In the genomic region with DNA sequence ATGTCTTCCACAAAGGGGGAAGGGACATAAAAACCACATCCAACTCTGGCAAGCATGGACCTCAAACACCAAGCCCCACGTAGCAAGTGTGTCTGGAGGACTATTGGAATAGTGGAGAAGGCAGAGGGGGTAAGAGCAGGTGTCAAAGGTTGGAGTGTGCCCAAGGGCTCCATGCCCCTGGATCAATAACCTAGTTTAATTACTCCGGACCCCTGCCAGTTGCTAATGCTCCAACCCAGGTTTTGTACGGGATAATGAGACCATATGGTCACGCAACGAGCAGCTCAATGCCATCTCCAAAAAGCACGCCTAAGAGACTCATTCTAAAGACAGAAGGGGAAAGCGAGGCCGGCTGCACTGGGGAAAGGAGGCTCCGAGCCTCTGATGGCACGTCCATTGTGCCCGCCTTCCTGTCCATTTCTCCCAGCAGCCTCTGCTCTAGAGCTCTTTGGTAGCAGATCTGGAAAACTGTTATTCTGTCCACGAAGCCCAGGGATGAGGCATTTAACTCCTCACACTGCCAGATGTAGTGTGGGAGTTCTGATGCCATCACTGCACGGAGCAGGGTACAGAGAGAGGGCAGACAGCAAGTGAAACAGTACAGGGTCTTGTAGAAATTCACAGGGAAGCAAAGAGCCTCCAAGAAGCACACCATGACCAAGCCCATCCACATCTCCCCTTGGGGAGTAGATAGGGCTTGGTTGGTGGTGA, we compare ENCODE assay signal across 18 mouse cellular contexts.
DNase-seq lines count a peak whose midpoint lies in the region; ATAC-seq and TF ChIP-seq lines count a peak whose summit lies in the region.
"Had no signal": no experiment of that assay in that cellular context is flagged by ENCODE, and none has a peak within 500 bp of the region (broad histone marks: within the 10 kb centered on the region; RNA-seq: fewer than 3 reads in every experiment).

No protein-coding gene starts in this region.

- TF ChIP-seq POLR2A in lung, adult 2 months (IDR thresholded peaks at IDR 0.05; ENCODE audit: borderline replicate concordance, extremely low read depth, low read depth, low read length): no peak

- peak; percentile 38 for DNase-seq in cerebellum, adult 11 months
- DNase-seq in frontal cortex, postnatal 25 days (ENCODE audit: low spot score in 2 of 2): no peak
- DNase-seq in layer of hippocampus, postnatal 14 days (ENCODE audit: low spot score in 2 of 2): peak; percentile 46 to 67
- no peak for DNase-seq in layer of hippocampus, adult 8-10 months (ENCODE audit: low spot score in 2 of 2)
- DNase-seq in cerebellum, postnatal 14 days: peak; percentile 59 to 71
- no peak for DNase-seq in lung, adult 2 months
- DNase-seq: adrenal gland, postnatal 36 days; forebrain, postnatal 0 days; gastrocnemius, postnatal 14 days; heart, adult 2 months; kidney, adult 11 months; lung, postnatal 14 days; thymus, adult 2 months had no signal

- H3K4me1 ChIP-seq in lung, adult 2 months (ENCODE audit: control insufficient read depth, insufficient read depth, low read length): peaks cover 9% of the 10 kb centered on the region

- no peak overlapping the region for H3K4me3 ChIP-seq in lung, adult 2 months (replicated peaks; ENCODE audit: extremely low read depth, low read depth, low read length)
- H3K4me3 ChIP-seq: heart, adult 2 months; hindbrain, embryonic 15.5 days; limb, embryonic 15.5 days had no signal

- ATAC-seq in cerebellum, adult (ENCODE audit: insufficient number of reproducible peaks, low FRiP score, low TSS enrichment): no peak
- ATAC-seq in frontal cortex, adult (ENCODE audit: low TSS enrichment): peak; percentile 50
- ATAC-seq: CD4-positive, CD25-positive, alpha-beta regulatory T cell, adult 4 months; forebrain, postnatal 0 days had no signal

- WGBS in lung, adult 2 months: 93% methylated on average over 13 of the region's 13 CpGs

- no peak for TF ChIP-seq CTCF in lung, adult 2 months (IDR thresholded peaks at IDR 0.05; ENCODE audit: insufficient read depth, low read length)

Comparison
In these comparisons a context has a peak if more than half of its experiments do, and no peak if none do; other contexts are left out.
1. DNase-seq: peak in cerebellum, adult 11 months (single experiment), layer of hippocampus, postnatal 14 days (2 of 2) and cerebellum, postnatal 14 days (2 of 2); none in frontal cortex, postnatal 25 days (0 of 2), layer of hippocampus, adult 8-10 months (0 of 2) and lung, adult 2 months (single experiment).